Mouse (Mus musculus) urinary bladder, postnatal 25 days (tissue): ENCODE measurements around the gene Slc7a1.
"Not testable (repeated sequence)": the region's sequence is repeated elsewhere in the genome, so short reads cannot be mapped to it uniquely, and the experiment has no call there.

ENCODE experiments used
- DNase-seq: peaks from one replicate; pipeline ENCODE4 v3.0.0; 2022; ENCODE audit warnings: low spot score

The Slc7a1 gene

DNA sequence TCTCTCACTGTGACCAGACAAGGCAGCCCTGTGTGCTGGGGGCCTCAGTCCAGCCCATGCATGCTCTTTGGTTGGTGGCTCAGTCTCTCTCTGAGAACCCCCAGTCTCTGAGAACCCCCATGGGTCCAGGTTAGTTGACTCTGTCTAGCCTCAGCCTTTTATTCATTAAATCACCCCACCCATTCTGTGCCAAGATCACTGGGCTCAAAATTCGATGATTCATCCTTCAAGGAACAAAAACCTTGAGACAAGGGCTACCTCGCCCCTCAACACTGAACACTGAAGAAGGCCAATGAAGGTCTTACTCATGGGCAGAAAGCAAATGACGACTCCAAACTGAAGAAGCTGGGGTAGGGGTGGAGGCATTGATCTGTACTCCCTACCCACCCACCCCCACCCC lies 31.9 kb downstream of the Slc7a1 start:
- no peak for DNase-seq

DNA sequence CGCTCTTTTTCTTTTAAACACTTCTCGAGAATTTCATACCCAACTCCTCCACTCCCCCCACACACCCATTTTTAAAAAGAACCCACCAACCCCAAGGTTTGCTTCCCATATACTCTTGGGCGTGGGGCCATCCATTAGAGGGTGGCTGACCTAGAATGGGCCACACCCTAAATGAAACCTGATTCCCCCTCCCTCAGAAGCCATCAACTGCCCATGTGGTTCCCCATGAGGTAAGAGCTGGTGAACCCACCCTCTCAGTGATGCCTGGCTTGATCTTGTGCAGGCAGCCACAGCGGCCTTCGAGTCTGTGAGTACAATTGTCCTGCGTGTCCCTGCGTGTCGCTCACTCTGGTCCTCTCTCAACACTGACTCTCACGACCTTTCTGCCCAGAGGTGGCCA lies 33.2 kb downstream of the Slc7a1 start:
- DNase-seq = no peak

DNA sequence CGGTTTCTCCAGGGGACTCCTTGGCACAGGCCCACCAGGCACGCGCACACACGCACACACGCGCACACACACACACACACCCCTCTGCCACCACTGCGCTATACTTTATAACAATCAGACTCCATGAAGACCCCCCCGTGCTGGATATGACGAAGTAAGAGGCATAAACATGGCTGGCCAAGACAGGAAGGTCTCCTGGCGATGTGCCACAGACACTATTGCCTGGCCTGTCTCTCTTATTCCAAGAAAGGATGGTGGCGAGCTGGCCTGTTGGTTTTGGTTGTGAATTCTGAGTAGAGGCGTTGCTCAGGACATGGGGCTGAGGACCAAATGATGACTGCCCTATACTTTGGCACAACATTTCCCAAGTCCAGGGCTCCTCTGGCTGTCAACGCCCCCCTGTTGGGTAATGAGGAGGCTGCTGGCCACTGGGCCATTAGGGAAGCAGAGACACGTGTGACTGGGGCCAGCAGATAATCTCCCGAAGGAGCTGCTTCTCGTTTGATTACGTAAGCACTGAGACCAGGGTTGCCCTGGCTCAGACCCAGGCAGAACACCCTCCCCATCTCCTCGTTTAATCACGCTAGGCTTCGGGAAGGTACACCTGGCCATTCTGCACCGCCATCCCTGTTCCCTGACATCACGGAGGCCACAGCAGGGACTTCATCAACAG lies 36.1 kb downstream of the Slc7a1 start:
- DNase-seq = no peak

DNA sequence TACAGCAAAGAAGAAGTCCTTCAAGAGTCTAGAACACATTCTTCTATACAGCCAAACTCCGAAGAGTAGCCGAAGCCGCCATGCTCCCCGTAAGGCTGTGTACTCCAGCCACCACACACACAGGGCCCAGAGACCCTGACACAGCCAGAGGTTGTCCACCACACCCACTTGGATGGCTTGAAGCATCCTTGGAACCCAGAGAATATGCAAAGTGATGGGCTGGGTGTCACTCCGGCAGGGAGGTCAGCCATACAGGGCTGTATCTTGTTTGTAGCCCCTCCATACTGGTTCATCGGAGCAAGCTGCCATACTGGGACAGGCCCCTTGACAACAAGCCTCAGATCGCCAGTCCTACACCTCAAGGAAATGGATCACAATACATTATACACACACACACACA lies 37.4 kb downstream of the Slc7a1 start:
- DNase-seq = no peak

DNA sequence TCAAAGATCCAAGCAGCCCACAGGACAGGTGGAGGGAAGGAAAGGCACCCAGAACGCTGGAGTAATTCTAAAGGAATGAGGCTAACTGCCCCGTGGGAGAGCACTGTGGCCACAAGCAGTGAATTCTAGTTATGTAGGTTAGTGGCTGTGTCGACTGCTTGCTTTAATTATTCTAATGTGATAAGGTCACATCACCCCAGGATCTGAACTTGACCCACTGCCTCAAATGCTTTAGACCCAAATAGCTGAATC lies 38.0 kb downstream of the Slc7a1 start:
- DNase-seq = no peak

DNA sequence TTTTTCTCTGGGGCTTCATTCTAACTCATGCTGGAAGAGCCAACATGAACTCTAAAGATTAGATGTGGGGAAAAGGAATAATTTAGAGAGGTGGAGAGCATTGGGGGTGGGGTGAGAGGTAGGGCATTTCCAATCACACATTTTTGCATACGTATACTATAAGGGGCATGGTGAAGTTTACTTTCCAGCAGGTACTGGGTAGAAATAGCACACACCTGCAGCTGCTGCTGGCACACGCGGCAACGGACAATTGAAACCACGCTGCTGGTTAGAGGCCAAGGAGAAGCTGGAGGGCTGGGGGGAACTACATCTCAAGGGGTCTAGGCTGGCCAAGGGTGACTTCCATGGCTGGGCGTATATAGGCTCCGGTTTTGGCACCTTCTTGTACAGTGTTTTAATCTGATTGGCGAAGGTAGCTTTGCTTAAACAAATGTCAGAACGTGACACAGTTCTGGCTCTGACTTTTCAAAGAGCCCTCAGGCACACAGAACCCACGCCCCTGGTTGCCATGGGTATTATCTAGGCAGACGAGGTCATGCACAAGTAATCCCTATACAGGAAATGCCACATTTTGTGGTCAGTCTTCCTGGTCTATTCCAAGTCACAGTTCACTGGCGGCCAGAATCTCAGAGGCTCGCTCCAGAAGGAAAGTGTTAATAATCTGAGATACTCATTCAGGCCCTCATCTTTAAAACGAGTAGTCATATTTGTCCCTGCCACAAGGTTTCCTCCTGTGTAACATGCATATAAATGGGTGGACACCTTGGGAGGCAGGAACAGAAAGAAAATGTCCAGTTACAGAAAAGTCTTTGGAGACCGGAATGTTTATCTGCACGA lies 38.6 kb downstream of the Slc7a1 start:
- DNase-seq = peak; percentile 59

DNA sequence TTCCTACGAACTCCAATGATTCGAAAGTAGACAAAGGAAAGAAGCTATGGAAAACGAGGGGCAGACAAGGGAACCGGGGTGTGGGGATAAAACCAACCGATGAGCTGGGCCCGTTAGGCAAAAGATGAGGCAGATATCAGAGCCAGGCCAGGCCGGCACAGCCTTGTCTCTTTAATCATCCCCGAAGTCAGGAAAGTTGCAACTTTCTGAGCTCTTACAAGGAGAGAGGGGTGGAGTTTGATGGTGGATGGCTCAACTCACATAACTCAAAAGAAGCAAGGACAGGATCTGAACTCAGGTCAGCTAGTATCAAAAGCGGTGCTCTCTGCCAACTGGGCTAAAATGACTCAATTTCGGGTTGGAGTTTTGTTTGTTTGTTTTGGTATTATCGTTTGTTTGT lies 40.6 kb downstream of the Slc7a1 start:
- DNase-seq = no peak

GRCm38 (mm10) chr5:148357168-148357567 lies 42.5 kb downstream of the Slc7a1 start:
- no peak for DNase-seq

DNA sequence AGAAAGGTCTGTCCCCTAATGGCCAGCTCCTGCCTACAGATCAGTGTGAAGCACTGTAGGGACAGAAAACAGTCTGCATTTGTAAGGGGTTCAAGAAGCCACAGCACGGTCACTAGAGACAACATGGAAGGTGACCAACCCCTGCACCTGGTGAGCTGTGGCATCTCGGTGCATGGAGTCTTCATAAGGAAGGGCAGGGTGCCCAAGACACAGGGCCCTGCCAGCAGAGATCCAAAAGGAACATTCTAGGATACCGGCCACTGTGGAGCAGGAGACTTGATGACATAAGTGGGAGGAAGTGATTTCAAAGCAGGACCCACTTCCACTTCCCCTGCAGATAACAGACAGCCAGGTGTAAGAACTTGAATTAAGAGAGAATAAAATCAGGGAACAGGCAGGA lies 43.9 kb downstream of the Slc7a1 start:
- DNase-seq = no peak

DNA sequence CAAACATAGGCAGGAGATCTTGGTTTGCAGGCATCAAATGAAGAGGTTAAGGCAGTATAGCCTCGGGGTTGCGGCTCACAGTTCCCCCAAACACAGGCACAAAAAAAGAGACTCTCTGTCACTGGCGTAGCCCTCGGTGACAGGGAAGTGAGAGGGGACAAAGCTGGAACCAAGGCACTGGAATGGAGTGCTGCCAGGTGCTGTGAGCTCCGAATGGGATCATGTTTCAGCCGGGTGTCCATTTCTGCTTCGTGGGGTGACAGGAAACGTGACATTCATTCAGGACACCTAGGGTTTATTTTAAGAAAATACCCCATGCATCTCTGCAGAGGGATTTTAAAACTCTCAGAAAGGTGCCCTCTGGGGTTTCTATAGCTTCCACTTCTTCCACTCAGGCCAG lies 45.2 kb downstream of the Slc7a1 start:
- no peak for DNase-seq

- no peak for DNase-seq
These were observed 46.3 kb downstream of the Slc7a1 start for GRCm38 (mm10) chr5:148353429-148353828.

GRCm38 (mm10) chr5:148349327-148350011 lies 50.2 kb downstream of the Slc7a1 start:
- no peak for DNase-seq

- DNase-seq = no peak
These were observed 51.6 kb downstream of the Slc7a1 start for GRCm38 (mm10) chr5:148348153-148348552.

GRCm38 (mm10) chr5:148346543-148346942 lies 53.2 kb downstream of the Slc7a1 start:
- DNase-seq = no peak

DNA sequence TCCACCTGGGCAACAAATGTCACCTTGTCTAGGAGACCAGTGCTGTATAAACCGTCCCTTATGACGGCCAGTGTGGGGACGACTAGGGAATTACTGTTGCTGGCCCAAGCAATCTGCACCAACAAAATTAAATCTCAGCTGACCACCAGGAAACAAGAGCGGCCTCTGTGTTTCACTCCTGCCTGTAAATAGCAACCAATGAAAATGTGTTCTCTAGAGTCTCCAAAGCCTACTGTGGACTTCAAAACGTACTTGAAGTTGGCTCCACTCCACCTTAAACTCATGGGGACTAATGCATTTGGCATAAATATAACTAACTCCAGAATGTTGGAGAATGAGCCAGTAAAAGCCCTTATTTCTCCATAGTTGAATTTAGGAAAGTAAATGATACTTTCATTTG lies 55.3 kb downstream of the Slc7a1 start:
- no peak for DNase-seq

GRCm38 (mm10) chr5:148342061-148342741 lies 57.5 kb downstream of the Slc7a1 start:
- no peak for DNase-seq

GRCm38 (mm10) chr5:148339126-148339525 lies 60.6 kb downstream of the Slc7a1 start:
- DNase-seq = no peak

DNA sequence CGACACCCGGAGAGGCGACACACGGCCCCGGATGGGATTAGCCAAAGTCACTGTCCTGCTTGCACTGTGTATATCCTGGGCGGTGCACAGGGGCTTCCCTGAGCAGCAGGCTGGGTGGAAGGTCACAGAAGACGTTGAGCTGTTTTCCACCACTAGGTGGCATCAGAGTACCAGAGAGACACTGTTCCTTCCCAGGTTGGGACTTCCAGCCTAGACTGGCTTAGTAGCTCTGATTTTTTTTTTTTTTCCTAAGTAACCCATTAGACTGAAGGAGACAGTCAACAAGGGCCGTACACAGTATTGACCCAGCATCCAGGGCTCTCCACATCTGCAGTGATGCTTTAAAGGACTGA lies 67.1 kb downstream of the Slc7a1 start:
- DNase-seq = peak; percentile 59

DNA sequence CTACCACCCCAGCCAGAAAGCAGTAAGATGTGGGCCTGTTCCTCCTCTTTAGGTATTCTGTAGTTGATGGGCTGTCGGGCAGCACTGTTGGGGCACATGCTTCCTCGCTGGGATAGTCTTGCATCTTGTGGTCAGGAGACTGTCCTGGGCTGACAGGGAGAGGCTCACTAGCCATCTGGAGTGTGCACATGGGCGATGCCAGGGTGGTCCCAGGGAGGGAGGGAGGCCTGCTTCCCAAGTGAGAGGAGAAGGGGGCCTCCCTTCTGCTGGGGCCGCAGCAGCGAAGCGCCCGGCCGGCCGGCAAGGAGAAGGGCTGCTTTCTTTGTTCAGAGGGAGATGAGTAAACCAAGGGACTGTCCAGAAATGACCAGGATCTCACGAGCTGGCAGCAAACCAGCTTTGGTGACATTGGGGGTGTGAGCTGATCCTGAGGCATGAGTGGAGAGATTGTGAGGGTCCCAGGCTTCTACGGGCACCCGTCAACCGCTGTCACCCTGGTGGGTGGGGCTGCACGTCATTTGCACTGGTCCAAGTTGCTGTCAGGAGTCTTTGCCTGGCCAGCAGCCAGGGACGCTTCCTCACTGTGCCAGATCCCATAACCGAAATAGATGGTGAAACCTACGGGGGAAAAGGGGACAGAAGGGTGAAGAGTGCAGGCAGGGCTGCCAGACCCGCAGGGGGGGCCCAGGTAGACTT lies 67.6 kb downstream of the Slc7a1 start:
- DNase-seq = no peak

DNA sequence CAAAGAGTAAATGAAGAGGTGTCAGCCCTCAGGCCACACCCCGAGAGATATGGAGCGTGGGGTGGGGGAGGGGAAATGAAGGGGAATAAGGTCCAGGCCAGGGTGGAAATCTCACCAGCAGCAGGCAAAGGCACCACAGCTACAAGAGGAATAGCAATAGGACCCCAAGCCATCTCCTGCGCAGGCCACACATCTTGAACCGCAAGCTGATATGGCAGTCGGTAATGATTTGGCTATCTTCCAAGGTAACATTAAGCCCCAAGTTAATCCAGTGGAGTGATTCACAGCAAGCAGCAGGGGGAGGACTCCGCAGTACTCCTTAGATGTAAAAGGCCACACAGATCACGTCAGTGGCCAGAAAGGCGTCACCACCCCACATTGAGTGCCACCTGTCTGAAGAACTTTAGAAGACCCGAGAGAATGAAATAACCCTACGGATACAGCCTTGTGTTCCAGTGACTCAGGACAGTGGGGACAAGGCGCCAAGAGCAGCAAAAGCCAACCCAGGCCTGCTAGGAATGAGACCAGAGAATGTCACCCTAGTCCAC lies 68.4 kb downstream of the Slc7a1 start:
- no peak for DNase-seq

- no peak for DNase-seq
These were observed 70.7 kb downstream of the Slc7a1 start for GRCm38 (mm10) chr5:148328982-148329381.

DNA sequence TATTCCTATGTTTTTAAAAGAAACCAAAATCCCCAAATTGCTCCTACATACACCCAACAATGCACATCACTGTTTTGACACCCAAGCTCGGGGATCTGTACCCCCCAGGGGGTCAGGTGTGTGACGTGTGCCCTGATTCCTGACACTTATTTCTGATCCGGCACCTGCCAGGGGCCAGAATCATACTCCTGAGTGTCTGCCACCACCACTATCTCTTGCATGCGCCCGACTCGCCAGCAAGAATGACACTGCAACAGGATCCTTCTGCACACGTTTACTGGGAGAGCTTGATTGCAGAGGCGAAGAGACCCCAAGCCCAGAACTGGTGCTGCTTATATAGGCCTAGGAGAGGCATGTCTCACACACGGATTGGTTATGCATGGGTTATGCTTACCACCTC lies 73.4 kb downstream of the Slc7a1 start:
- DNase-seq = not testable (repeated sequence)
